Mouse (Mus musculus): ENCODE measurements around the gene Medag. TPM values are rescaled to one million over a fixed set of nuclear protein-coding genes. Genes with fewer than 3 reads are reported as not detected.

Gene Medag
- 1 to 10 TPM in 1 of 2 experiments, under 1 TPM in 1; 0.78 to 1.3 TPM for total RNA-seq (2021)
- long read RNA-seq: 0 reads

- peak; percentile 31 to 49 for DNase-seq (ENCODE audit: low spot score in 2 of 2)
Observed at GRCm38 (mm10) chr5:149411509-149412193, at the start of gene Medag. Gene Medag (plus strand): TSS chr5:149411749.

- no peak for DNase-seq (ENCODE audit: low spot score in 2 of 2)
Observed at GRCm38 (mm10) chr5:149362626-149363025, 48.9 kb upstream of the Medag start.

- no peak for DNase-seq (ENCODE audit: low spot score in 2 of 2)
Observed at GRCm38 (mm10) chr5:149363903-149364755, 47.4 kb upstream of the Medag start.

- no peak for DNase-seq (ENCODE audit: low spot score in 2 of 2)
Observed at GRCm38 (mm10) chr5:149367011-149367410, 44.5 kb upstream of the Medag start.

GRCm38 (mm10) chr5:149367544-149368466, 43.7 kb upstream of the Medag start:
- DNase-seq (ENCODE audit: low spot score in 2 of 2): no peak

GRCm38 (mm10) chr5:149368575-149369312, 42.8 kb upstream of the Medag start:
- DNase-seq (ENCODE audit: low spot score in 2 of 2): no peak

GRCm38 (mm10) chr5:149369373-149370035, 42.0 kb upstream of the Medag start:
- DNase-seq (ENCODE audit: low spot score in 2 of 2): no peak

- DNase-seq (ENCODE audit: low spot score in 2 of 2): no peak
Observed at GRCm38 (mm10) chr5:149372018-149372417, 39.5 kb upstream of the Medag start.

GRCm38 (mm10) chr5:149373224-149373623, 38.3 kb upstream of the Medag start:
- no peak for DNase-seq (ENCODE audit: low spot score in 2 of 2)

GRCm38 (mm10) chr5:149374026-149374425, 37.5 kb upstream of the Medag start:
- DNase-seq (ENCODE audit: low spot score in 2 of 2): no peak

- no peak for DNase-seq (ENCODE audit: low spot score in 2 of 2)
Observed at GRCm38 (mm10) chr5:149375074-149375888, 36.3 kb upstream of the Medag start.

- DNase-seq (ENCODE audit: low spot score in 2 of 2): peak; percentile 94 to 95
Observed at GRCm38 (mm10) chr5:149375889-149376212, 35.7 kb upstream of the Medag start.

- DNase-seq (ENCODE audit: low spot score in 2 of 2): no peak
Observed at GRCm38 (mm10) chr5:149376367-149376766, 35.2 kb upstream of the Medag start.

- no peak for DNase-seq (ENCODE audit: low spot score in 2 of 2)
Observed at GRCm38 (mm10) chr5:149377253-149377652, 34.3 kb upstream of the Medag start.

GRCm38 (mm10) chr5:149378566-149378965, 33.0 kb upstream of the Medag start:
- no peak for DNase-seq (ENCODE audit: low spot score in 2 of 2)

GRCm38 (mm10) chr5:149379131-149379784, 32.3 kb upstream of the Medag start:
- no peak for DNase-seq (ENCODE audit: low spot score in 2 of 2)

GRCm38 (mm10) chr5:149379861-149380260, 31.7 kb upstream of the Medag start:
- DNase-seq (ENCODE audit: low spot score in 2 of 2): no peak

GRCm38 (mm10) chr5:149380388-149380916, 31.1 kb upstream of the Medag start:
- DNase-seq (ENCODE audit: low spot score in 2 of 2): peak; percentile 58 to 63

All from layer of hippocampus, postnatal 10 days (tissue).